Mouse (Mus musculus) lung, postnatal 0 days (tissue): ENCODE measurements around the gene Ackr1.

ENCODE experiments used
- CTCF ChIP-seq: IDR thresholded peaks from 2 replicates; pipeline ENCODE4 v1.5.1; 2016; ENCODE audit warnings: antibody characterized with exemption, mild to moderate bottlenecking
- EP300 ChIP-seq: IDR thresholded peaks from 2 replicates; pipeline ENCODE4 v1.6.1; 2016; ENCODE audit warnings: antibody characterized with exemption, mild to moderate bottlenecking, control low read depth

- no peak for TF ChIP-seq CTCF
- TF ChIP-seq EP300, result no peak
Observed at GRCm38 (mm10) chr1:173363436-173363835, 29.9 kb upstream of the Ackr1 start.
